Mouse (Mus musculus) bone marrow, adult 2 months (tissue): Measurements from ENCODE around the gene Rbms2. TPM values are rescaled to one million over a fixed set of nuclear protein-coding genes. Genes with fewer than 3 reads are reported as not detected.

Experiments used
- H3K27ac ChIP-seq: fragments of 200-500 bp; 2 replicates; pipeline ENCODE4 v1.5.1; 2012; ENCODE audit warnings: low read depth, mild to moderate bottlenecking, control low read depth, inconsistent platforms, low read length; ENCODE audit not compliant: control insufficient read depth, poor library complexity, insufficient read depth
- H3K4me1 ChIP-seq: fragments of 200-500 bp; 2 replicates; pipeline ENCODE4 v1.6.1; 2011; ENCODE audit warnings: low read length; ENCODE audit not compliant: control insufficient read depth, insufficient read depth
- H3K4me3 ChIP-seq: fragments of 200-500 bp; replicated peaks from 2 replicates; pipeline ENCODE3; 2011; ENCODE audit warnings: mild to moderate bottlenecking, low read depth, low read length, control low read depth; ENCODE audit not compliant: control insufficient read depth
- CTCF ChIP-seq: fragments of 200-500 bp; IDR thresholded peaks from 2 replicates; pipeline ENCODE4 v1.5.1; 2011; ENCODE audit warnings: low read length, control low read depth; ENCODE audit not compliant: control insufficient read depth, insufficient read depth
- POLR2A ChIP-seq: fragments of 200-500 bp; IDR thresholded peaks from 2 replicates; pipeline ENCODE4 v1.6.1; 2011; ENCODE audit warnings: low read depth, mild to moderate bottlenecking, control low read depth, low read length, borderline replicate concordance; ENCODE audit not compliant: control insufficient read depth
- WGBS: fragments of 180-500 bp; shearing (Covaris S2); methylation state at CpG from one replicate; pipeline ENCODE4 v1.1.7; 2018; 5-methylcytosine and 5-hydroxymethylcytosine counted together
- polyA plus RNA-seq: library from polyadenylated mRNA; stranded (reverse); fragments of >200 nt; gene quantifications from 2 replicates; pipeline ENCODE4 v1.2.4, GENCODE M21; 2011; ENCODE audit warnings: low replicate concordance; ENCODE audit not compliant: missing spikeins, insufficient read depth, insufficient read length

Gene Rbms2
- polyA plus RNA-seq, 1 experiment: 16.2 TPM

DNA sequence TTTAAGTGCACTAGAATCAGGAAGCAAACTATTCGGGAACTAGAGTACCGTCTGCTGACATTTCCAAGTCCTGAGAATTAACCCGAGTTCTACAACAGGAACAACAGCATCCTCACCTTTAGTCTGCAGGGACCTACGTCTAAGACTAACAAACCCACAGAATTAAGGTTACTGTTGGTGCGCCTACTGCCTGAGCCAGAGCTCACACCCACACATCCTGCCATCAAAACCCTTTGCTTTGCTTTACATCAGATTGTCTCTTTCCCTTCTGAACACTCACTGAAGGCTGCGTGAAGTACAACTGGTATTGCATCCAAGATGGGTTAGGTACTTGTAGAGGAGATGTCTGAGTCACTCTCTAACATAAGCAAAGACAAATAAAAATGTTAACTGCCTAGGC lies 44.7 kb downstream of the Rbms2 start:
- Histone ChIP-seq H3K27ac (no peak overlapping the region), H3K4me1 (peaks cover 2% of the 10 kb centered on the region; the same call in 1 of the 2 replicates), H3K4me3 (no peak overlapping the region)
- TF ChIP-seq POLR2A (no peak), CTCF (no peak)
- WGBS: 80% methylated on average over 6 of the region's 6 CpGs

DNA sequence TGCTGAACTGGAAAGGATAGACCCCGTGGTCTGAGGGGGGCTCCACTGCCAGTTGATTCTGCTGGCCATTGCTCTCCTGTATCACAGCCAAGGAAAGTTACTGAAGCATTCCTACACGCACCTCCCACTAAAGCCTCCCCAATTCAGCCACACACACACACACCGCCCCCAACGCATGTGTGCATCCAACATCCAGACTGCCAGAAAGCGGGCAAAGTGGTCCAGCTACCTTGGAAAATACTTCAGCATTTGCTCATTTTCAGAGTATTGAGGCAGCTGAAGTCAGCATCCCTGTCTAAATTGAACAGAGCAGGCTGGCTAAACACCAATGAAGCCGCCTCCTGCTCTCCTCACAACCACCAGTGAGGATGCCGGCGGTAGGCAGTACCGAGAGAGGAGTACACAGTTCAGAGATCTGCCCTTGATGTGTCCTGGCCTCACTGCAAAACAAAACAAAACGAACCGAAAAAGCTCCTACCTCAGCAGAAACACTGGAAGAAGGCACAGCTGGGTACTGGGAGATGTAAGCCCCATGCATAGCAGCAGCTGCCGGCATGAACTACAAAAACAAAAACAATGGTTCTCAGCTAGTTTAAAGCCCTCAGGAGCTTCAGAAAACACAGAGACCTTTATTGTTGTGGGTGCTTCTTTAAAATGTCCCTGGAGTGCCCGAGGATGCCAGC lies 46.3 kb downstream of the Rbms2 start:
- no peak overlapping the region for H3K27ac ChIP-seq
- no peak for TF ChIP-seq CTCF
- no peak for TF ChIP-seq POLR2A
- H3K4me1 ChIP-seq: peaks cover 2% of the 10 kb centered on the region; the same call in 1 of the 2 replicates
- H3K4me3 ChIP-seq: no peak overlapping the region
- 85% methylated on average over 13 of the region's 13 CpGs for WGBS

DNA sequence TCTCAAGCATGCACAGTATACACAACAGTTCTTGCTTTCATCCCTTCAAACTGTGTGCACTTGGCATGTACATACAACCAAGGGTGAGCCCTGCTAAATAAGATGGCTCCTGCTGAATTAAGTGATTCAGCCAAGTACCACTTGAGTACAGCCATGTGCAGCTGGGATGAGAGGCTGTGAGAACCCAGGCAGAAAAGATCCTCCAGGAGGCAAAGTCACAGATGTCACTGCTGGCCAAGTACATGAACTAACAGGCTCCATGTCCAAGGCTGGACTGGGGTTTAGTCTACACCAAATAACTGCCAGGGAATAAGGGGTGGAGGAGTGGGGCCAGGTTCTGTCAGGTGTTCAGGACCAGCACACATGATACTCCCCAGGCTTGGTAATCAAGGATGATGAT lies 48.3 kb downstream of the Rbms2 start:
- Histone ChIP-seq H3K4me1 (peaks cover 2% of the 10 kb centered on the region; the same call in 1 of the 2 replicates), H3K4me3 (no peak overlapping the region), H3K27ac (no peak overlapping the region)
- TF ChIP-seq CTCF (no peak), POLR2A (no peak)

DNA sequence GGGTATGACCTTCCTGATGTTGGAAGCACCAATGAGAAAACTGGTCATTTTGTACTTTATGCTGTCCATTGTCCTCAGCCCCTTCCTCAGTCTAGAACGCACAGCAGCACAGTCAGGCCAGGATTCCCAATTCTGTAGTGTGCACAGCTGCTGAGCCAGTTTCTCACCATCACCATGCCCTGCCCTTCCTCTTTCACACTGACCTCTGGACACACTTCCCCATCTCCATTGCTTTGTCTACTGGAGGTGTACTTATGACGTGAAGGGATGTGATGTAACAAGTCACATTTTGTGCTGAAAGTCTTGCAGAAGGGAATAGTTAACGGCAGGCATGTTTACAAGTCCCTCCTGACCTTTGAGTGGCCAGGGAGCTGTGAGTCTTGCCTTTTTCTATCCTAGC lies 48.8 kb downstream of the Rbms2 start:
- 50% methylated on average over 3 of the region's 3 CpGs for WGBS
- Histone ChIP-seq H3K27ac (no peak overlapping the region), H3K4me1 (peaks cover 2% of the 10 kb centered on the region; the same call in 1 of the 2 replicates), H3K4me3 (no peak overlapping the region)
- no peak for TF ChIP-seq POLR2A
- no peak for TF ChIP-seq CTCF

DNA sequence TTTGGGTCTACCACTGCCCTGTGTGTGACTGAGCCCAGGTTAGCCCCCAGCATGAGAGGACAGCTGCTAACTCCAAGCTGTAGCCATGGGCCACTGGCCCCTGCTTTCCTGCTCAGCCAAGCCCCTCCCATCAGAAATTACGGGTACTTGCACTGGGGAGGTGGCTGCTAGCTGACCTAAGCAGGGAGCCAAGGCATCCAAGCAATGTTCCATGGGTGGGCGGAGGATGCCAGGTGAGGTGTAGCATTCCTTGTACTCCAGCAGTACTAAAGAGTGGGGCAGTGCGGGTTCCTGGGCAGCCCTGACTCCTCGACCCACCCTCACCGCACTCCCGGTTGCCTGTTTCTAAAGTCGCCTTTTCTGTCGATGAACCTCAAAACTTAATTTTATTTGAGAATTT lies 52.0 kb downstream of the Rbms2 start:
- WGBS: 91% methylated on average over 8 of the region's 8 CpGs
- H3K4me3 ChIP-seq: no peak overlapping the region
- H3K27ac ChIP-seq: no peak overlapping the region
- H3K4me1 ChIP-seq: peaks cover 2% of the 10 kb centered on the region; the same call in 1 of the 2 replicates
- TF ChIP-seq CTCF (no peak), POLR2A (no peak)

DNA sequence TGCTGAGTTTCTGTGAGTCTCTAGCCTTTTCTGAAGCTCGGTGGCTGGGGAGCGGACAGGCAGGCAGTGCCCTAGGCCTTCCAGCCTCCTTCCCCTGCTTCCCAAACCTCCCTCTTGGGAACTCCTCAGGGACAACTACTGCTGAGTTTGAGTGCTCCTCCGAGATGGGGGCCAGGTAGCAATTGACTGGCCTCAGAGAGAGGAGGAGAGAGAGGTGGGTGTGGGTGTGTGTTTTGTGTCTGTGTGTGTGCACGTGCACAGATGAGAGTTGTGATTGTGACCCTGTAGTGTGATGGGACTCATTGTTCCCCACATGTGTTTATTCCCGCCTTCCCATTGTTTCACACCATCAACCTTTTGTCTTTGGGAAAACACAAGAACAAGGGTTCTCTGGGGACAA lies 52.6 kb downstream of the Rbms2 start:
- peaks cover 2% of the 10 kb centered on the region; the same call in 1 of the 2 replicates for H3K4me1 ChIP-seq
- no peak overlapping the region for H3K4me3 ChIP-seq
- no peak for TF ChIP-seq CTCF
- TF ChIP-seq POLR2A: no peak
- WGBS: 86% methylated on average over 5 of the region's 5 CpGs
- no peak overlapping the region for H3K27ac ChIP-seq

DNA sequence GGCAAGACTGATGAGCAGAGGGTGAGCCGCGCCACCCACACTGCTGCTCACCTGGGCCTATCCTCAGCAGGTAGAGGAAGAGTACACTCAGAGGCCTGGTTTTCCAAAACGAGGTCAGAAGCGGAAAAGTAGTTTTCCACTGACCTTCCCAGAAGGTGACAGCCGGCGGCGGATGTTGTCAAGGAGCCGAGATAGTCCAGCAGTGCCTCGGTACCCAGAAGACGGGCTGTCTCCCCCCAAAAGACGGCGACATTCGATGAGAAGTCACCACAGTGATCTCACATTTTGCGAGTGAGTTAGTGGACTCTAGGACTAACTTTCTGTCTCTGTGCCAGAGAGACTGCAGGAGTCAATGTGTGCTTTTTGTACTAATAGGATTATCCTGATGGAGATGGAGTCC lies 54.1 kb downstream of the Rbms2 start:
- 92% methylated on average over 14 of the region's 14 CpGs for WGBS
- no peak overlapping the region for H3K4me3 ChIP-seq

DNA sequence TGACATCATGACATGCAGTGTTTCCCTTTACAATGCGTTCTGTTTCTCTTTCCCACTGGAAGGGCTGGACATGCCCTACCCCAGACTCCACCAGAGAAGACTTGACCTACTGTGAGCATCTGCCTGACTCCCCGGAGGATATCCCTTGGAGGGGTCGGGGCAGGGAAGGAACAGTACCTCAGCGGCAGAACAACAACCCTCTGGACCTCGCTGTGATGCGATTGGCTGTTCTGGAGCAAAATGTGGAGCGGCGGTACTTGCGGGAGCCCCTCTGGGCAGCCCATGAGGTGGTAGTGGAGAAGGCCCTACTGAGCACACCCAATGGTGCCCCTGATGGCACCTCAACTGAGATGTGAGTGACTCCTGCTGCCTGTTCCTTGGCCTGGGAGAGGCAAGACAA lies 55.3 kb downstream of the Rbms2 start:
- 93% methylated on average over 9 of the region's 9 CpGs for WGBS
- no peak overlapping the region for H3K4me3 ChIP-seq
- no peaks in the 10 kb centered on the region for H3K4me1 ChIP-seq
- no peak for TF ChIP-seq POLR2A
- TF ChIP-seq CTCF: no peak
- H3K27ac ChIP-seq: no peak overlapping the region

More for the DNA sequence above, 54.1 kb downstream of the Rbms2 start:
- Histone ChIP-seq H3K4me1 (no peaks in the 10 kb centered on the region), H3K27ac (no peak overlapping the region)
- TF ChIP-seq CTCF (no peak), POLR2A (no peak)
